Mouse (Mus musculus): ENCODE measurements around the gene Ifit1bl1.
A peak's percentile ranks its signal among the peaks of the same experiment; 100 is the strongest.
"Not testable (repeated sequence)": the region's sequence is repeated elsewhere in the genome, so short reads cannot be mapped to it uniquely, and the experiment has no call there.

The Ifit1bl1 gene

GRCm38 (mm10) chr19:34601888-34602287 is at the start of gene Ifit1bl1:
Gene Ifit1bl1 (minus strand): TSS chr19:34601956.
- not testable (repeated sequence) for DNase-seq (ENCODE audit: low spot score)

GRCm38 (mm10) chr19:34650997-34651396 is 49.2 kb upstream of the Ifit1bl1 start:
- no peak for DNase-seq (ENCODE audit: low spot score)

GRCm38 (mm10) chr19:34650276-34650675 is 48.5 kb upstream of the Ifit1bl1 start:
- no peak for DNase-seq (ENCODE audit: low spot score)

- not testable (repeated sequence) for DNase-seq (ENCODE audit: low spot score)
Observed at GRCm38 (mm10) chr19:34647630-34648029, 45.9 kb upstream of the Ifit1bl1 start.

- DNase-seq (ENCODE audit: low spot score), result no peak
Observed at GRCm38 (mm10) chr19:34642616-34643015, 40.9 kb upstream of the Ifit1bl1 start.

- DNase-seq (ENCODE audit: low spot score), result no peak
Observed at GRCm38 (mm10) chr19:34640623-34641022, 38.9 kb upstream of the Ifit1bl1 start, which contains the start of the genes Ifit1bl2 and Ifit1. Gene Ifit1bl2 (minus strand): TSS chr19:34640743. Gene Ifit1 (plus strand): TSS chr19:34640871.

GRCm38 (mm10) chr19:34636933-34637557 is 35.3 kb upstream of the Ifit1bl1 start:
- DNase-seq (ENCODE audit: low spot score), result peak; percentile 52

- DNase-seq (ENCODE audit: low spot score), result no peak
Observed at GRCm38 (mm10) chr19:34633484-34633883, 31.7 kb upstream of the Ifit1bl1 start.

GRCm38 (mm10) chr19:34631487-34631886 is 29.7 kb upstream of the Ifit1bl1 start:
- no peak for DNase-seq (ENCODE audit: low spot score)

- DNase-seq (ENCODE audit: low spot score), result no peak
Observed at GRCm38 (mm10) chr19:34627496-34627895, 25.7 kb upstream of the Ifit1bl1 start.

GRCm38 (mm10) chr19:34624663-34625062 is 22.9 kb upstream of the Ifit1bl1 start:
- no peak for DNase-seq (ENCODE audit: low spot score)

GRCm38 (mm10) chr19:34623781-34624180 is 22.0 kb upstream of the Ifit1bl1 start:
- no peak for DNase-seq (ENCODE audit: low spot score)

GRCm38 (mm10) chr19:34620871-34621270 is 19.1 kb upstream of the Ifit1bl1 start:
- no peak for DNase-seq (ENCODE audit: low spot score)

GRCm38 (mm10) chr19:34612243-34613001 is 10.7 kb upstream of the Ifit1bl1 start:
- not testable (repeated sequence) for DNase-seq (ENCODE audit: low spot score)

- DNase-seq (ENCODE audit: low spot score), result not testable (repeated sequence)
Observed at GRCm38 (mm10) chr19:34610118-34610517, 8.4 kb upstream of the Ifit1bl1 start.

GRCm38 (mm10) chr19:34607237-34608051 is 5.7 kb upstream of the Ifit1bl1 start, which contains the start of gene Ifit3b:
Gene Ifit3b (plus strand): TSS chr19:34607970.
- not testable (repeated sequence) for DNase-seq (ENCODE audit: low spot score)

- DNase-seq (ENCODE audit: low spot score), result no peak
Observed at GRCm38 (mm10) chr19:34605472-34605871, 3.7 kb upstream of the Ifit1bl1 start.

GRCm38 (mm10) chr19:34599250-34599649 is 2.5 kb downstream of the Ifit1bl1 start:
- not testable (repeated sequence) for DNase-seq (ENCODE audit: low spot score)

- DNase-seq (ENCODE audit: low spot score), result peak; percentile 62
Observed at GRCm38 (mm10) chr19:34598341-34598740, 3.4 kb downstream of the Ifit1bl1 start.

GRCm38 (mm10) chr19:34596811-34597210 is 4.9 kb downstream of the Ifit1bl1 start:
- DNase-seq (ENCODE audit: low spot score), result no peak

GRCm38 (mm10) chr19:34594523-34594922 is 7.2 kb downstream of the Ifit1bl1 start:
- DNase-seq (ENCODE audit: low spot score), result not testable (repeated sequence)

- DNase-seq (ENCODE audit: low spot score), result no peak
Observed at GRCm38 (mm10) chr19:34593456-34593855, 8.3 kb downstream of the Ifit1bl1 start.
